Comparison of ENCODE assay signal across 8 mouse cellular contexts in the genomic region with DNA sequence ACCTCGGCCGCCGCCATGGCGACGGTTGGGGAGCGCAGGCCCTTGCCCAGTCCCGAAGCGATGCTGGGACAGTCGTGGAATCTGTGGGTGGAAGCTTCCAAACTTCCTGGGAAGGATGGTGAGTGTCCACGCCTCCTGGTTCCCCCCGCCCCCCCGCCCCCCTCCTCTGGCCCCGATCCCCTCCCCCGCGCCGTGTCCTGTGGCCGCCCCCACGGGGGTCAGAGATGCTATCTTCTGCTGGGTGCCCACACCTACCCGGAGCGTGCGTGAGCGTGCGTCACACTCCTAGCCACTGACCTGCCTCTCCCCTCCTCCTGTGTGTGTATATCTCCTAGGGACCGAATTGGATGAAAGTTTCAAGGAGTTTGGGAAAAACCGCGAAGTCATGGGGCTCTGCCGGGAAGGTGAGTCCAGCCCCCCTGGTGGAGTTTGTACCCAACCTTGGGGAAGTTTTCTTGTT. TPM values are rescaled to one million over a fixed set of nuclear protein-coding genes. Genes with fewer than 3 reads are reported as not detected.
DNase-seq lines count a peak whose midpoint lies in the region; ATAC-seq lines count a peak whose summit lies in the region.

No protein-coding gene starts in this region.

- peak overlapping the region; percentile 59 for H3K4me3 ChIP-seq in kidney, embryonic 14.5 days (ENCODE audit: low read length)
- H3K4me3 ChIP-seq in hindbrain, embryonic 12.5 days: peak overlapping the region; percentile 88
- peak overlapping the region; percentile 95 for H3K4me3 ChIP-seq in liver, embryonic 15.5 days (replicated peaks)
- peak overlapping the region; percentile 72 for H3K4me3 ChIP-seq in neural tube, embryonic 15.5 days (replicated peaks)

- ATAC-seq in kidney, embryonic 14.5 days (ENCODE audit: low FRiP score, low TSS enrichment): peak; percentile 58
- ATAC-seq in hindbrain, embryonic 12.5 days (ENCODE audit: low FRiP score): peak; percentile 74
- ATAC-seq in liver, embryonic 15.5 days (ENCODE audit: insufficient read depth): peak; percentile 53
- ATAC-seq in neural tube, embryonic 15.5 days (ENCODE audit: low FRiP score): peak; percentile 78

- under 1% methylated on average over 26 of the region's 27 CpGs for WGBS in kidney, embryonic 14.5 days
- 0% methylated on average over 26 of the region's 27 CpGs for WGBS in hindbrain, embryonic 12.5 days
- 1% methylated on average over 25 of the region's 27 CpGs for WGBS in liver, embryonic 15.5 days (ENCODE audit: insufficient replicate concordance)
- under 1% methylated on average over 26 of the region's 27 CpGs for WGBS in neural tube, embryonic 15.5 days

- H3K9me3 ChIP-seq in kidney, embryonic 14.5 days (ENCODE audit: control insufficient read depth, low read length): no peaks in the 10 kb centered on the region
- no peaks in the 10 kb centered on the region for H3K9me3 ChIP-seq in hindbrain, embryonic 12.5 days (replicated peaks)
- no peaks in the 10 kb centered on the region for H3K9me3 ChIP-seq in liver, embryonic 15.5 days (replicated peaks)
- no peaks in the 10 kb centered on the region for H3K9me3 ChIP-seq in neural tube, embryonic 15.5 days (replicated peaks)

- H3K4me1 ChIP-seq in kidney, embryonic 14.5 days (ENCODE audit: control insufficient read depth, insufficient read depth, low read length): 0 out of 2 replicates have a peak, but pooled peaks cover 4% of the 10 kb centered on the region
- H3K4me1 ChIP-seq in hindbrain, embryonic 12.5 days: peaks cover 12% of the 10 kb centered on the region
- peaks cover 26% of the 10 kb centered on the region for H3K4me1 ChIP-seq in liver, embryonic 15.5 days (replicated peaks)
- peaks cover 23% of the 10 kb centered on the region for H3K4me1 ChIP-seq in neural tube, embryonic 15.5 days

- peak overlapping the region; percentile 87 for H3K4me2 ChIP-seq in kidney, embryonic 14.5 days (replicated peaks; ENCODE audit: low read depth, low read length)
- peak overlapping the region; percentile 80 for H3K4me2 ChIP-seq in hindbrain, embryonic 12.5 days (replicated peaks)
- H3K4me2 ChIP-seq in liver, embryonic 15.5 days: peak overlapping the region; percentile 93
- H3K4me2 ChIP-seq in neural tube, embryonic 15.5 days: peak overlapping the region; percentile 83

- peak overlapping the region; percentile 98 for H3K9ac ChIP-seq in kidney, embryonic 14.5 days (ENCODE audit: low read depth, low read length)
- peak overlapping the region; percentile 97 for H3K9ac ChIP-seq in hindbrain, embryonic 12.5 days
- H3K9ac ChIP-seq in liver, embryonic 15.5 days: peak overlapping the region; percentile 91
- peak overlapping the region; percentile 74 for H3K9ac ChIP-seq in neural tube, embryonic 15.5 days (replicated peaks)

- H3K27ac ChIP-seq in kidney, embryonic 14.5 days (ENCODE audit: low read depth, low read length): peak overlapping the region; percentile 98
- H3K27ac ChIP-seq in hindbrain, embryonic 12.5 days: peak overlapping the region; percentile 99
- H3K27ac ChIP-seq in liver, embryonic 15.5 days (replicated peaks): peak overlapping the region; percentile 92
- peak overlapping the region; percentile 96 for H3K27ac ChIP-seq in neural tube, embryonic 15.5 days (replicated peaks)

- no peak for DNase-seq in kidney, postnatal 14 days
- DNase-seq in ES-CJ7 (ENCODE audit: low read depth, low spot score): peak; percentile 49
- peak; percentile 49 for DNase-seq in cerebellum, adult 8-10 months
- DNase-seq in gastrocnemius, adult 18-20 months (ENCODE audit: low spot score): no peak

- H3K27me3 ChIP-seq in kidney, embryonic 14.5 days (ENCODE audit: control insufficient read depth, insufficient read depth, low read length): no peaks in the 10 kb centered on the region
- H3K27me3 ChIP-seq in hindbrain, embryonic 12.5 days: no peaks in the 10 kb centered on the region
- no peaks in the 10 kb centered on the region for H3K27me3 ChIP-seq in liver, embryonic 15.5 days
- no peaks in the 10 kb centered on the region for H3K27me3 ChIP-seq in neural tube, embryonic 15.5 days (replicated peaks)

- H3K36me3 ChIP-seq in kidney, embryonic 14.5 days (ENCODE audit: control insufficient read depth, insufficient read depth, low read length): peaks cover 7% of the 10 kb centered on the region; the same call in 1 of the 2 replicates
- H3K36me3 ChIP-seq in hindbrain, embryonic 12.5 days: no peaks in the 10 kb centered on the region
- 0 out of 2 replicates have a peak, but pooled peaks cover 9% of the 10 kb centered on the region for H3K36me3 ChIP-seq in liver, embryonic 15.5 days (replicated peaks)
- no peaks in the 10 kb centered on the region for H3K36me3 ChIP-seq in neural tube, embryonic 15.5 days

RNA-seq across cellular contexts. Expression of a gene that starts 51.6 kb away (rescaled TPM):
- polyA plus RNA-seq in kidney, embryonic 14.5 days (2014; fragmentation: Nextera tagmentation; extraction: Ambion mirVana): 211 and 296 TPM in 2 replicates
- 186 and 191 TPM in 2 replicates for polyA plus RNA-seq in hindbrain, embryonic 12.5 days (2016; fragmentation: Nextera tagmentation; extraction: Ambion mirVana)
- 63.4 and 72.1 TPM in 2 replicates for polyA plus RNA-seq in liver, embryonic 15.5 days (2015; fragmentation: Nextera tagmentation; extraction: Ambion mirVana)
- polyA plus RNA-seq in neural tube, embryonic 15.5 days (2015; fragmentation: Nextera tagmentation; extraction: Ambion mirVana): 187 and 210 TPM in 2 replicates
- 100 to 1,000 TPM; 120 to 140 TPM for total RNA-seq in gastrocnemius, adult 18-20 months (2021)

RNA-seq across cellular contexts. Expression of a gene that starts 52.0 kb away (rescaled TPM):
- polyA plus RNA-seq in kidney, embryonic 14.5 days (2014; fragmentation: Nextera tagmentation; extraction: Ambion mirVana): 6.3 and 7.1 TPM in 2 replicates
- polyA plus RNA-seq in hindbrain, embryonic 12.5 days (2016; fragmentation: Nextera tagmentation; extraction: Ambion mirVana): 4.8 TPM in 2 replicates
- 0.94 and 1.5 TPM in 2 replicates for polyA plus RNA-seq in liver, embryonic 15.5 days (2015; fragmentation: Nextera tagmentation; extraction: Ambion mirVana)
- polyA plus RNA-seq in neural tube, embryonic 15.5 days (2015; fragmentation: Nextera tagmentation; extraction: Ambion mirVana): 3.2 and 3.3 TPM in 2 replicates
- total RNA-seq in gastrocnemius, adult 18-20 months (2021): 10 to 100 TPM; 20.4 to 23.3 TPM

Comparison
In these comparisons a context has a peak if more than half of its experiments do, and no peak if none do; other contexts are left out.
1. DNase-seq: peak in ES-CJ7 (single experiment) and cerebellum, adult 8-10 months (single experiment); none in kidney, postnatal 14 days (single experiment) and gastrocnemius, adult 18-20 months (single experiment).
2. Peak in every context shown above with its lines, with median percentiles within 50 percentile points of each other: ATAC-seq, H3K27ac ChIP-seq, H3K4me2 ChIP-seq, H3K4me3 ChIP-seq and H3K9ac ChIP-seq.